Mouse (Mus musculus) neural tube, embryonic 12.5 days (tissue): ENCODE results near the gene Grem1. TPM values are rescaled to one million over a fixed set of nuclear protein-coding genes. Genes with fewer than 3 reads are reported as not detected.
A peak's percentile ranks its signal among the peaks of the same experiment; 100 is the strongest.

Experiments
- ATAC-seq: fragments of 200-750 bp; cut with Nextera tagmentation; 2 replicates; pipeline ENCODE4 v1.8.0; 2017; ENCODE audit warnings: low read depth, mild to moderate bottlenecking, moderate TSS enrichment, moderate library complexity; ENCODE audit not compliant: low FRiP score
- H3K27ac ChIP-seq: fragments of 300-500 bp; sonication (generic); 2 replicates; pipeline ENCODE4 v1.5.1; 2016
- H3K27me3 ChIP-seq: fragments of 300-500 bp; sonication (generic); replicated peaks from 2 replicates; pipeline ENCODE4 v1.6.1; 2016; ENCODE audit warnings: mild to moderate bottlenecking
- H3K36me3 ChIP-seq: fragments of 300-500 bp; sonication (generic); 2 replicates; pipeline ENCODE4 v1.6.1; 2016; ENCODE audit warnings: mild to moderate bottlenecking
- H3K4me1 ChIP-seq: fragments of 300-500 bp; sonication (generic); 2 replicates; pipeline ENCODE4 v1.6.1; 2016
- H3K4me2 ChIP-seq: fragments of 300-500 bp; sonication (generic); replicated peaks from 2 replicates; pipeline ENCODE4 v1.6.1; 2016; ENCODE audit warnings: mild to moderate bottlenecking
- H3K4me3 ChIP-seq: fragments of 300-500 bp; sonication (generic); 2 replicates; pipeline ENCODE4 v1.5.1; 2016
- H3K9ac ChIP-seq: fragments of 300-500 bp; sonication (generic); 2 replicates; pipeline ENCODE4 v1.6.1; 2016; ENCODE audit warnings: mild to moderate bottlenecking
- H3K9me3 ChIP-seq: fragments of 300-500 bp; sonication (generic); 2 replicates; pipeline ENCODE4 v1.6.1; 2016; ENCODE audit warnings: mild to moderate bottlenecking
- WGBS: fragments of 180-500 bp; shearing (Covaris S2); methylation state at CpG from one replicate; pipeline ENCODE4 v1.1.7; 2016; 5-methylcytosine and 5-hydroxymethylcytosine counted together
- polyA plus RNA-seq: library from polyadenylated mRNA; unstranded; fragments of >200 nt; fragmentation: Nextera tagmentation; extraction: Ambion mirVana; gene quantifications from 2 replicates; pipeline ENCODE4 v1.2.1, GENCODE M21; 2016

Gene Grem1
- 1.3 and 1.4 TPM in 2 replicates for polyA plus RNA-seq

- Histone ChIP-seq H3K4me2 (peak within 1 kb of the TSS; percentile 96), H3K27ac (no peak within 1 kb of the TSS), H3K4me3 (peak within 1 kb of the TSS; percentile 55), H3K9me3 (no peaks in the 10 kb centered on the region), H3K36me3 (no peaks in the 10 kb centered on the region), H3K27me3 (peaks cover 32% of the 10 kb centered on the region), H3K9ac (peak within 1 kb of the TSS; percentile 51), H3K4me1 (peaks cover 24% of the 10 kb centered on the region)
- ATAC-seq, result peak; percentile 75
- under 1% methylated on average over 58 of the region's 64 CpGs for WGBS
These were observed at the start of gene Grem1 for GRCm38 (mm10) chr2:113758311-113759161. Gene Grem1 (minus strand): TSS chr2:113758646.

- Histone ChIP-seq H3K27me3 (no peaks in the 10 kb centered on the region), H3K27ac (no peak overlapping the region), H3K9ac (no peak overlapping the region), H3K9me3 (no peaks in the 10 kb centered on the region), H3K4me1 (no peaks in the 10 kb centered on the region), H3K4me2 (no peak overlapping the region), H3K36me3 (no peaks in the 10 kb centered on the region), H3K4me3 (no peak overlapping the region)
- ATAC-seq, result 0 out of 2 replicates have a peak, but pooled peaks have one; percentile 49
- WGBS, result 25% methylated on average over 9 of the region's 9 CpGs
These were observed 49.2 kb upstream of the Grem1 start for GRCm38 (mm10) chr2:113807640-113808039.

GRCm38 (mm10) chr2:113806851-113807577, 48.6 kb upstream of the Grem1 start:
- Histone ChIP-seq H3K9me3 (no peaks in the 10 kb centered on the region), H3K9ac (no peak overlapping the region), H3K27ac (no peak overlapping the region), H3K4me1 (no peaks in the 10 kb centered on the region), H3K4me2 (no peak overlapping the region), H3K4me3 (no peak overlapping the region), H3K36me3 (no peaks in the 10 kb centered on the region), H3K27me3 (no peaks in the 10 kb centered on the region)
- no peak for ATAC-seq
- 64% methylated on average over 10 of the region's 10 CpGs for WGBS

GRCm38 (mm10) chr2:113805765-113806164, 47.3 kb upstream of the Grem1 start:
- no peak overlapping the region for H3K9ac ChIP-seq
- no peak overlapping the region for H3K4me3 ChIP-seq
- WGBS, result 88% methylated on average over 4 of the region's 4 CpGs
- ATAC-seq, result no peak
- no peaks in the 10 kb centered on the region for H3K9me3 ChIP-seq
- H3K4me2 ChIP-seq, result no peak overlapping the region
- H3K36me3 ChIP-seq, result no peaks in the 10 kb centered on the region
- no peaks in the 10 kb centered on the region for H3K27me3 ChIP-seq
- H3K27ac ChIP-seq, result no peak overlapping the region
- H3K4me1 ChIP-seq, result no peaks in the 10 kb centered on the region

- no peaks in the 10 kb centered on the region for H3K9me3 ChIP-seq
- H3K4me2 ChIP-seq, result no peak overlapping the region
- no peaks in the 10 kb centered on the region for H3K36me3 ChIP-seq
- no peak overlapping the region for H3K27ac ChIP-seq
- H3K4me1 ChIP-seq, result no peaks in the 10 kb centered on the region
- WGBS, result 36% methylated on average over 1 of the region's 1 CpGs
- H3K4me3 ChIP-seq, result no peak overlapping the region
- ATAC-seq, result no peak
- H3K27me3 ChIP-seq, result no peaks in the 10 kb centered on the region
- no peak overlapping the region for H3K9ac ChIP-seq
These were observed 45.3 kb upstream of the Grem1 start for GRCm38 (mm10) chr2:113803753-113804152.

- H3K4me1 ChIP-seq, result no peaks in the 10 kb centered on the region
- no peak overlapping the region for H3K9ac ChIP-seq
- no peak overlapping the region for H3K27ac ChIP-seq
- no peaks in the 10 kb centered on the region for H3K27me3 ChIP-seq
- H3K4me3 ChIP-seq, result no peak overlapping the region
- H3K36me3 ChIP-seq, result no peaks in the 10 kb centered on the region
- 76% methylated on average over 5 of the region's 5 CpGs for WGBS
- ATAC-seq, result no peak
- H3K4me2 ChIP-seq, result no peak overlapping the region
- H3K9me3 ChIP-seq, result no peaks in the 10 kb centered on the region
These were observed 42.4 kb upstream of the Grem1 start for GRCm38 (mm10) chr2:113800846-113801245.

- Histone ChIP-seq H3K27me3 (no peaks in the 10 kb centered on the region), H3K9me3 (no peaks in the 10 kb centered on the region), H3K36me3 (no peaks in the 10 kb centered on the region), H3K27ac (no peak overlapping the region), H3K4me1 (no peaks in the 10 kb centered on the region), H3K9ac (no peak overlapping the region), H3K4me3 (no peak overlapping the region), H3K4me2 (no peak overlapping the region)
- 78% methylated on average over 13 of the region's 13 CpGs for WGBS
- ATAC-seq, result no peak
These were observed 40.2 kb upstream of the Grem1 start for GRCm38 (mm10) chr2:113798605-113799004.

GRCm38 (mm10) chr2:113795186-113795585, 36.7 kb upstream of the Grem1 start:
- Histone ChIP-seq H3K4me2 (no peak overlapping the region), H3K4me3 (no peak overlapping the region), H3K4me1 (no peaks in the 10 kb centered on the region), H3K9me3 (no peaks in the 10 kb centered on the region), H3K9ac (no peak overlapping the region), H3K27ac (no peak overlapping the region), H3K36me3 (no peaks in the 10 kb centered on the region), H3K27me3 (no peaks in the 10 kb centered on the region)
- WGBS, result 84% methylated on average over 4 of the region's 4 CpGs
- no peak for ATAC-seq

GRCm38 (mm10) chr2:113793521-113793920, 35.1 kb upstream of the Grem1 start:
- Histone ChIP-seq H3K9me3 (no peaks in the 10 kb centered on the region), H3K9ac (no peak overlapping the region), H3K36me3 (peaks cover 2% of the 10 kb centered on the region; the same call in 1 of the 2 replicates), H3K4me3 (no peak overlapping the region), H3K27me3 (no peaks in the 10 kb centered on the region), H3K4me1 (no peaks in the 10 kb centered on the region), H3K27ac (no peak overlapping the region), H3K4me2 (no peak overlapping the region)
- WGBS, result 91% methylated on average over 3 of the region's 3 CpGs
- ATAC-seq, result no peak

- no peaks in the 10 kb centered on the region for H3K4me1 ChIP-seq
- H3K27me3 ChIP-seq, result no peaks in the 10 kb centered on the region
- no peak for ATAC-seq
- H3K9ac ChIP-seq, result no peak overlapping the region
- H3K27ac ChIP-seq, result no peak overlapping the region
- peaks cover 10% of the 10 kb centered on the region; the same call in 1 of the 2 replicates for H3K36me3 ChIP-seq
- no peak overlapping the region for H3K4me2 ChIP-seq
- 92% methylated on average over 4 of the region's 4 CpGs for WGBS
- no peaks in the 10 kb centered on the region for H3K9me3 ChIP-seq
- no peak overlapping the region for H3K4me3 ChIP-seq
These were observed 30.5 kb upstream of the Grem1 start for GRCm38 (mm10) chr2:113788821-113789387.

GRCm38 (mm10) chr2:113787882-113788281, 29.4 kb upstream of the Grem1 start:
- no peaks in the 10 kb centered on the region for H3K4me1 ChIP-seq
- 90% methylated on average over 4 of the region's 4 CpGs for WGBS
- H3K4me2 ChIP-seq, result no peak overlapping the region
- H3K27me3 ChIP-seq, result no peaks in the 10 kb centered on the region
- ATAC-seq, result no peak
- H3K9ac ChIP-seq, result no peak overlapping the region
- H3K9me3 ChIP-seq, result no peaks in the 10 kb centered on the region
- H3K36me3 ChIP-seq, result peaks cover 10% of the 10 kb centered on the region; the same call in 1 of the 2 replicates
- no peak overlapping the region for H3K4me3 ChIP-seq
- no peak overlapping the region for H3K27ac ChIP-seq

- Histone ChIP-seq H3K9me3 (no peaks in the 10 kb centered on the region), H3K9ac (no peak overlapping the region), H3K36me3 (peaks cover 10% of the 10 kb centered on the region; the same call in 1 of the 2 replicates), H3K4me3 (no peak overlapping the region), H3K4me2 (no peak overlapping the region), H3K27me3 (no peaks in the 10 kb centered on the region), H3K27ac (no peak overlapping the region), H3K4me1 (no peaks in the 10 kb centered on the region)
- no peak for ATAC-seq
- WGBS, result 67% methylated on average over 3 of the region's 3 CpGs
These were observed 26.4 kb upstream of the Grem1 start for GRCm38 (mm10) chr2:113784851-113785250.
